Mouse (Mus musculus): ENCODE measurements at regions not wholly inside any gene's neighbourhood (a gene's known extent, or its start where the extent isn't known, plus 50 kb on each side); places are given as distances from the start of the nearest gene placed in this dataset.

GRCm38 (mm10) chrX:61652377-61652776, 56.9 kb upstream of the Ldoc1 start:
- DNase-seq (ENCODE audit: low spot score in 2 of 2): peak; percentile 5 to 39
- intact Hi-C loops (cut with DNase I): no loop called here

GRCm38 (mm10) chrX:61653077-61653476, 56.2 kb upstream of the Ldoc1 start:
- intact Hi-C loops (cut with DNase I): no loop called here
- DNase-seq (ENCODE audit: low spot score in 2 of 2): peak; percentile 19 to 41
